Mouse (Mus musculus) G1E (cell line): ENCODE results near the gene Nfkbib.

Experiments used
- CTCF ChIP-seq: IDR thresholded peaks from 2 replicates; pipeline ENCODE4 v1.5.1; 2012; ENCODE audit warnings: low read depth, low read length, inconsistent platforms, mixed read lengths
- TAL1 ChIP-seq: conservative IDR thresholded peaks from 2 replicates; pipeline ENCODE4 v1.6.1; 2012; ENCODE audit warnings: low read depth, low read length, inconsistent platforms, mixed read lengths

- TF ChIP-seq TAL1 (no peak), CTCF (no peak)
Measured at GRCm38 (mm10) chr7:28719159-28719558, 48.2 kb downstream of the Nfkbib start.
